Mouse (Mus musculus) stomach, postnatal 0 days (tissue): ENCODE data around the gene Amotl2. TPM values are rescaled to one million over a fixed set of nuclear protein-coding genes. Genes with fewer than 3 reads are reported as not detected.
"Not testable (repeated sequence)": the region's sequence is repeated elsewhere in the genome, so short reads cannot be mapped to it uniquely, and the experiment has no call there.

Experiments
- ATAC-seq: fragments of 200-750 bp; cut with Nextera tagmentation; 2 replicates; pipeline ENCODE4 v1.8.0; 2017; ENCODE audit not compliant: low FRiP score, low TSS enrichment
- DNase-seq: peaks from one replicate; pipeline ENCODE4 v3.0.0-alpha.2; 2016; ENCODE audit warnings: low spot score
- H3K27ac ChIP-seq: fragments of 300-500 bp; sonication (generic); replicated peaks from 2 replicates; pipeline ENCODE4 v1.5.1; 2014; ENCODE audit warnings: mild to moderate bottlenecking, control low read depth
- H3K27me3 ChIP-seq: fragments of 300-500 bp; sonication (generic); 2 replicates; pipeline ENCODE4 v1.6.1; 2014; ENCODE audit warnings: low read length; ENCODE audit not compliant: control insufficient read depth, insufficient read depth
- H3K36me3 ChIP-seq: fragments of 300-500 bp; sonication (generic); 2 replicates; pipeline ENCODE4 v1.6.1; 2014; ENCODE audit warnings: low read length, mixed read lengths; ENCODE audit not compliant: control insufficient read depth, insufficient read depth
- H3K4me1 ChIP-seq: fragments of 300-500 bp; sonication (generic); replicated peaks from 2 replicates; pipeline ENCODE4 v1.6.1; 2014; ENCODE audit warnings: antibody characterized with exemption; ENCODE audit not compliant: control insufficient read depth, insufficient read depth
- H3K4me2 ChIP-seq: fragments of 300-500 bp; sonication (generic); replicated peaks from 2 replicates; pipeline ENCODE4 v1.6.1; 2014; ENCODE audit warnings: low read depth, mild to moderate bottlenecking, control low read depth, moderate library complexity
- H3K4me3 ChIP-seq: fragments of 300-500 bp; sonication (generic); 2 replicates; pipeline ENCODE4 v1.5.1; 2014; ENCODE audit warnings: low read depth, low read length, control low read depth
- H3K9ac ChIP-seq: fragments of 300-500 bp; sonication (generic); 2 replicates; pipeline ENCODE4 v1.6.1; 2014; ENCODE audit warnings: mild to moderate bottlenecking, low read length, control low read depth, mixed read lengths
- H3K9me3 ChIP-seq: fragments of 300-500 bp; sonication (generic); 2 replicates; pipeline ENCODE4 v1.6.1; 2016; ENCODE audit warnings: low read length; ENCODE audit not compliant: control insufficient read depth
- CTCF ChIP-seq: IDR thresholded peaks from 2 replicates; pipeline ENCODE4 v1.5.1; 2016; ENCODE audit warnings: antibody characterized with exemption, low read depth, mild to moderate bottlenecking, moderate library complexity
- EP300 ChIP-seq: optimal IDR thresholded peaks from 2 replicates; pipeline ENCODE3; 2016; ENCODE audit warnings: antibody characterized with exemption
- WGBS: fragments of 180-500 bp; shearing (Covaris S2); extraction: QIAGEN DNeasy Blood & Tissue Kit; methylation state at CpG from one replicate; pipeline ENCODE4 v1.1.7; 2014; 5-methylcytosine and 5-hydroxymethylcytosine counted together
- polyA plus RNA-seq: library from polyadenylated mRNA; unstranded; fragments of >200 nt; fragmentation: Nextera tagmentation; extraction: Ambion mirVana; gene quantifications from 2 replicates; pipeline ENCODE4 v1.2.1, GENCODE M21; 2015

Gene Amotl2
- polyA plus RNA-seq, 1 experiment from 2014 or later = 18.6 TPM

GRCm38 (mm10) chr9:102756352-102756751, 39.9 kb downstream of the Amotl2 start:
- WGBS = 54% methylated on average over 14 of the region's 14 CpGs
- H3K36me3 ChIP-seq = no peaks in the 10 kb centered on the region

GRCm38 (mm10) chr9:102758851-102759250, 42.4 kb downstream of the Amotl2 start:
- no peak for TF ChIP-seq CTCF
- no peak for TF ChIP-seq EP300
- H3K36me3 ChIP-seq = no peaks in the 10 kb centered on the region
- H3K27me3 ChIP-seq = no peaks in the 10 kb centered on the region
- peaks cover 6% of the 10 kb centered on the region for H3K4me1 ChIP-seq
- no peak overlapping the region for H3K9ac ChIP-seq
- H3K4me3 ChIP-seq = no peak overlapping the region
- peak overlapping the region; percentile 69; the same call in 1 of the 2 replicates for H3K27ac ChIP-seq
- H3K4me2 ChIP-seq = no peak overlapping the region
- DNase-seq = no peak
- WGBS = 47% methylated on average over 1 of the region's 1 CpGs
- ATAC-seq = no peak
- no peaks in the 10 kb centered on the region for H3K9me3 ChIP-seq

More at GRCm38 (mm10) chr9:102756352-102756751, 39.9 kb downstream of the Amotl2 start:
- Histone ChIP-seq H3K9ac (no peak overlapping the region), H3K4me3 (no peak overlapping the region), H3K9me3 (no peaks in the 10 kb centered on the region), H3K27ac (no peak overlapping the region; the same call in 1 of the 2 replicates), H3K4me1 (0 out of 2 replicates have a peak, but pooled peaks cover 2% of the 10 kb centered on the region), H3K4me2 (no peak overlapping the region), H3K27me3 (no peaks in the 10 kb centered on the region)
- ATAC-seq (no peak), DNase-seq (no peak)
- no peak for TF ChIP-seq EP300
- TF ChIP-seq CTCF = no peak

- Histone ChIP-seq H3K4me1 (peaks cover 6% of the 10 kb centered on the region), H3K4me3 (no peak overlapping the region), H3K27ac (peak overlapping the region; percentile 69), H3K9ac (no peak overlapping the region), H3K36me3 (no peaks in the 10 kb centered on the region), H3K9me3 (no peaks in the 10 kb centered on the region), H3K27me3 (no peaks in the 10 kb centered on the region), H3K4me2 (no peak overlapping the region)
- WGBS = 37% methylated on average over 5 of the region's 5 CpGs
- DNase-seq (no peak), ATAC-seq (peak; percentile 56; the same call in 1 of the 2 replicates)
- no peak for TF ChIP-seq CTCF
These were observed 43.1 kb downstream of the Amotl2 start for GRCm38 (mm10) chr9:102759581-102760001.

GRCm38 (mm10) chr9:102761599-102761998, 45.1 kb downstream of the Amotl2 start:
- DNase-seq = no peak
- Histone ChIP-seq H3K9ac (no peak overlapping the region), H3K4me1 (peaks cover 4% of the 10 kb centered on the region), H3K4me3 (no peak overlapping the region), H3K9me3 (no peaks in the 10 kb centered on the region), H3K27ac (no peak overlapping the region), H3K36me3 (no peaks in the 10 kb centered on the region), H3K4me2 (no peak overlapping the region), H3K27me3 (no peaks in the 10 kb centered on the region)
- ATAC-seq = no peak
- no peak for TF ChIP-seq EP300
- TF ChIP-seq CTCF = no peak
- 84% methylated on average over 7 of the region's 7 CpGs for WGBS

GRCm38 (mm10) chr9:102762836-102763235, 46.4 kb downstream of the Amotl2 start:
- TF ChIP-seq CTCF (no peak), EP300 (peak; percentile 14)
- no peak for ATAC-seq
- no peak overlapping the region for H3K9ac ChIP-seq
- DNase-seq = no peak
- H3K36me3 ChIP-seq = no peaks in the 10 kb centered on the region
- H3K9me3 ChIP-seq = no peaks in the 10 kb centered on the region
- H3K27ac ChIP-seq = peak overlapping the region; percentile 67
- H3K27me3 ChIP-seq = no peaks in the 10 kb centered on the region
- H3K4me2 ChIP-seq = no peak overlapping the region
- 26% methylated on average over 3 of the region's 3 CpGs for WGBS
- no peak overlapping the region for H3K4me3 ChIP-seq
- peaks cover 7% of the 10 kb centered on the region for H3K4me1 ChIP-seq

- H3K4me3 ChIP-seq = no peak overlapping the region
- H3K4me1 ChIP-seq = peaks cover 7% of the 10 kb centered on the region
- WGBS = 58% methylated on average over 8 of the region's 8 CpGs
- H3K36me3 ChIP-seq = no peaks in the 10 kb centered on the region
- ATAC-seq (no peak), DNase-seq (no peak)
- no peaks in the 10 kb centered on the region for H3K9me3 ChIP-seq
- TF ChIP-seq CTCF = no peak
- TF ChIP-seq EP300 = peak; percentile 9
- no peaks in the 10 kb centered on the region for H3K27me3 ChIP-seq
- no peak overlapping the region for H3K4me2 ChIP-seq
- peak overlapping the region; percentile 67 for H3K27ac ChIP-seq
- no peak overlapping the region for H3K9ac ChIP-seq
These were observed 47.0 kb downstream of the Amotl2 start for GRCm38 (mm10) chr9:102763520-102763919.

- H3K9me3 ChIP-seq, H3K27ac ChIP-seq, H3K36me3 ChIP-seq, H3K9ac ChIP-seq, H3K4me3 ChIP-seq, H3K4me2 ChIP-seq, H3K27me3 ChIP-seq, DNase-seq, ATAC-seq: not testable (repeated sequence)
- WGBS = 100% methylated on average over 1 of the region's 2 CpGs
- peaks cover 10% of the 10 kb centered on the region for H3K4me1 ChIP-seq
These were observed 48.1 kb downstream of the Amotl2 start for GRCm38 (mm10) chr9:102764540-102764939.
